Mouse (Mus musculus) ovary, adult 10 weeks (tissue): ENCODE data around the gene Ranbp1. TPM values are rescaled to one million over a fixed set of nuclear protein-coding genes. Genes with fewer than 3 reads are reported as not detected.

Experiments used
- polyA plus RNA-seq: library from polyadenylated mRNA; stranded (reverse); fragments of 350-450 nt; fragmentation: Illumina TruSeq; extraction: RNeasy Lipid Tissue Mini Kit (QIAGEN cat#74804); gene quantifications from one replicate; pipeline ENCODE4 v1.2.3, GENCODE M21; 2014

The Ranbp1 gene
- polyA plus RNA-seq, result 221 TPM

DNA sequence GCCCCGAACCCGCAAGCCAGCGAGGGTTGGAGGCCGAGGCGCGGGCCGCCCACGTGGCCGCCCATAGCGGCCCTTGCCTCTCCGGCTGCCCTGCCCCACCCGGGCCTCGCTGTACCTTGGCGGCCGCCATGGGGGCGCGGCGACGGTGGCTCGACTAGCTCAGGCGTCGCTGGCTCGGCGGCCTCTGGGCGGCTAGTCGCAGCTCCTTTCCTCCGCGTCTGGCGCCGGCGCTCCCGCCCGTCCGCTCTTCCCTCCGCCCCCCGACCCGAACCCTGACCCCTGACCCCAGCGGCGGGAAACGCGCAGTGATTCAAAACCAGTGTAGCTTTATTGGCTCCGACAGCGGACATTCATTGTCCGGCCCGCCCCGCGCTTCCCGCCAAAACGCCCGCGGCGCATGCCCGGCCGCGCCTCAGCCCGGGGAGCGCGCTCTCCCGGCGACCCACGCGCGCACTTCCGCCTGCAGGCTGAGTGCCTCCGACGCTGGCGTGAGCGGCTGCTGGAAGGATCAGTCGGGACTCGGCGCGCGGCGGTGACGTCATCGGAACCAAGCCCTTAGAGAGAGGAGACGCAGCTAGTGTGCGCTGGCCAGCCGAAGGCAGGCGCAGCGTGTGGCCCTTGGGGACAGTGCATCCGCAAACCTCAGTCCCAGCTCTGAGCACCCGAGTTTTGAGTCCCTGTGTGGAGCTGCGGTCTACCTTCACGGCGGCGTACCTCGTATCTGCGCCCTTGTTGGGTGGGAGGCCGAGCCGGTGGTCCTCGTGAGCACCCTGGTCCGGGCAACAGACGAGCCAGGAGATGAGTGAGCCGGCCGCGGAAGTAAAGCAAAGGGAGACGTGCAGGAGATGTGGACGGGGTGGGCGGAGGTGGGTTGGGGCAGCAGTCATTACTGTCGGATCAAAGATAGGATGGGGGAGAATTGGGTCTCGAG is at the start of gene Ranbp1, which contains the start of gene Trmt2a:
TSS of gene Ranbp1 (minus strand) at position 300 of the 931 bp plus-strand sequence.
TSS of gene Trmt2a (plus strand) at position 247 of the 931 bp plus-strand sequence.

DNA sequence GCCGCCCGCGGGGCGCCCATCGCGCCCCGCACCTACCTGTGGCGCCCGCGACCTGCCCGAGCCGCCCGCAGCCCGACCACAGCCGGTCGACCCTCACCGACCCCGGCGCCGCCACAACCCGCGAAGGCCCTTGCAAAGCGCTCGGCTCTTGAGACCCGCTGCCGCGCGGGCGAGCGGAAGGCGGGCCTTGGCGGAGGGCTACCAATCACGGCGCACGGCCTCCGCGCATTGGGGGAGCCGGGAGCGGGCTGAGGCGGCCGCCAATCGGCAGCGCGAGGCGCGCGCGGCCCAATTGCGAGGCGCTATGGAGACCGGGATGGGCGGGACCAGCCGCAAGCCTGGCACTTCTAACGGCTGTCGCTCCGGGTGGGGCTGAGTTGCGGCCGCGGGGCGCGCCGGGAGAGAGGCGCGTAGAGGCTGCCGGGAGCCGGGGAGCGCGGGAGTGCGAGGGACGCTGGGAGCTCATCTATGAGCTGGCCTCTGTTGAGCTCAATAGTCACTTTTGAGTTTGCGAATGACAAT is 40.6 kb upstream of the Ranbp1 start, which contains the start of gene Dgcr8:
TSS of gene Dgcr8 (minus strand) at position 180 of the 522 bp plus-strand sequence.

GRCm38 (mm10) chr16:18258221-18258620 is 9.7 kb upstream of the Ranbp1 start, which contains the start of gene Gm49776:
Gm49776 (minus strand) TSS chr16:18258321.

DNA sequence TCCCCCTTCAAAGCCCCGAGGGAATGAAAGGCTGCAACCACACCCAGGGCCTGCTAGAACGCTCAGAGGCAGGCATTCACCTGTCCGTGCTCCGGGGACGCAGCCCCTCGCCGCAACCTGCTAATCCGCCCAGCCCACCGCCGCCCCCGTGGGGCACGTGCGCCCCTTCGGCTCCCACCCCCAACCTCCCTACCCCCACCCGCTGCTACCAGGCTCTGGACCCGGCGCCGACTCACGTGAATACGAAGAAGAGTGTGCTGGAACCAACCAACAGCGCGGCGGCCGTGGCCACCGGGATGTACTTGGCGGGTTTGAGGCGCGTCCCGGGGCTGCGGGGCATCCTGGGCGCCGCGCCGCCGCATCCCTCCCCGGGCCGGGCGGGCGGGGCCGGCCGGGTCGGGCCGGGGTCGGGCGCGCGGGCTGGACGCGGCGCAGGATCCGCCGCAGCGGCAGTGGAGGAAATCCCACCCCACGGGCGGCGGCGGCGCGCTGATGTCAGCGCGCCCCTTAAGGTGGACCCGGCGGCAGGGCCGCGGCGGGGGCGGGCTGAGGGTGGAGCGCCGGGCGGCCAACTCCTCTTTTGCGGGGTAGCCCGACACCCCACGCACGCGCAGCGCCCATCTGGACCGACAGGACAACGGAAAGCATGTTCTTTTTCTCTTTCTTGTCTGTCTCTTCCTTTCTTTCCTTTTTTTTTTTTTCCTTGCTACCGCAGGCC is 13.7 kb downstream of the Ranbp1 start, which contains the start of gene Zdhhc8:
TSS of gene Zdhhc8 (minus strand) at position 466 of the 718 bp plus-strand sequence.

GRCm38 (mm10) chr16:18217579-18217978 is 31.0 kb downstream of the Ranbp1 start, which contains the start of gene Ccdc188:
Ccdc188 (plus strand) TSS chr16:18217879.

Other genes starting within 250 kb of the Ranbp1 start
- 3.3 TPM for gene Dgcr6, start 195.9 kb downstream of the Ranbp1 start, polyA plus RNA-seq
- gene Prodh, start 158.5 kb downstream of the Ranbp1 start, polyA plus RNA-seq, result not detected
- not detected for gene Rtn4r, start 121.1 kb downstream of the Ranbp1 start, polyA plus RNA-seq
- gene Ccdc188, start 30.9 kb downstream of the Ranbp1 start, polyA plus RNA-seq, result not detected
- gene Zdhhc8, start 13.6 kb downstream of the Ranbp1 start, polyA plus RNA-seq, result 0.11 TPM
- gene Trmt2a, start 53 bp downstream of the Ranbp1 start, polyA plus RNA-seq, result 16.7 TPM
- not detected for gene Gm49776, start 9.6 kb upstream of the Ranbp1 start, polyA plus RNA-seq
- gene Dgcr8, start 40.5 kb upstream of the Ranbp1 start, polyA plus RNA-seq, result 42.0 TPM
- 1.9 TPM for gene Tango2, start 99.4 kb upstream of the Ranbp1 start, polyA plus RNA-seq
- 0.11 TPM for gene Arvcf, start 99.5 kb upstream of the Ranbp1 start, polyA plus RNA-seq
- 1.6 TPM for gene Txnrd2, start 177.7 kb upstream of the Ranbp1 start, polyA plus RNA-seq
- gene Comt, start 178.1 kb upstream of the Ranbp1 start, polyA plus RNA-seq, result 4.8 TPM
- 1.1 TPM for gene Gnb1l, start 250.0 kb upstream of the Ranbp1 start, polyA plus RNA-seq